Mouse (Mus musculus): Measurements from ENCODE around the gene Lat2.
A peak's percentile ranks its signal among the peaks of the same experiment; 100 is the strongest.

The Lat2 gene

GRCm38 (mm10) chr5:134614296-134614695, 529 bp downstream of the Lat2 start:
- DNase-seq (ENCODE audit: extremely low read depth, low read depth, low spot score), result no peak

- no peak for DNase-seq (ENCODE audit: extremely low read depth, low read depth, low spot score)
These were observed 1.1 kb downstream of the Lat2 start for GRCm38 (mm10) chr5:134613727-134614126.

DNA sequence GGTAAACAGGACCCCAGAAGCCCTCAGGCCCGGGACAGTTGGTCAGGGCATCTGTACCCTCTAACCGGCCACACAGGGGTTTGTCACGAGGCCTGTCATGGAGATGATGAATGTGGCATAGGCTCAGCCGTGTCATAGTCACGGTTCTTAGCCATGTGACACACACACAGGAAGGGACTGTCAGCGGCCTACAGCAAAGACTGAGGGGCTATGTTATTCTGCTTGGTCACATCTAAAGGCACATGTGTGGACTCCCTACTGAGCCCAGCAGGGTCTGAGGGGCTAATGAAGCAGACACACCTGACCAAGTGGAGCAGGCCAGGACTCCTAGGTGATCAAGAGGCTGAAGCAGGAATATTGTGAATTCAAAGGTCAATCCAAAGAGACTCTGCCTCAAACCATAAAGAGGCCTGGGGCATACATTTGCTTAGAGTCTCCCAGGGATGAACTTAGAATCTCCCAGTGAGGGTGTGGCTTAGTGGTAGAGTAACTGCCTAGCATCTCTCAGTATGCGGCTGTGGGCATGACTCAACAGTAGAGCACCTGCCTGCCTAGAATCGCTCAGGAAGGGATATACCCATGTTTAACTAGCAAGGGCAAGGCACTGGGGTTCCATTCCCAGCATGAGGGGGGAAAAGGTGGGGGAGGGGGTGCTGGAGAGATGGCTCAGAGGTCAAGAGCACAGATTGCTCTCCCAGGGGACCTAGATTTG, 2.9 kb downstream of the Lat2 start:
- DNase-seq (ENCODE audit: extremely low read depth, low read depth, low spot score), result no peak

GRCm38 (mm10) chr5:134609916-134610643, 4.7 kb downstream of the Lat2 start:
- no peak for DNase-seq (ENCODE audit: extremely low read depth, low read depth, low spot score)

GRCm38 (mm10) chr5:134607121-134607520, 7.7 kb downstream of the Lat2 start:
- no peak for DNase-seq (ENCODE audit: extremely low read depth, low read depth, low spot score)

DNA sequence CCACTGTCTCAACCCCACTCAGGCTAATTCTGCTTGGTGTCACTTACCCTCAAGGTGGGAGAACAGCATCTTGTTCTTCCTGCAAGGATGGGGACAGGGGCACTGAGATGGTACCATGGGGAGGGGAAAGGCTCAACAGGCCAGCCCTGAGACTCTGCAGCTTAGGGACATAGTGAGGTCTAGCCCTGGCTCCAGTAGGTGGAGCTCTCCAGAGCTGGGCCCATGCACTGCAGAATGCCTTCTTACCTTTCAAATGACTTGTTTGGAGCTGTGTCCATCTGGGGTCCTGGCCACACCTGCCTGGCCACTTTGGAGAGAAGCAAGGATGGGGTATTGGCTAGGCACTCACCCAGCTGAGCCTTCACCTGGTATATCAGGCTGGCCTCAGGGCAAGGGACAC, 8.5 kb downstream of the Lat2 start:
- no peak for DNase-seq (ENCODE audit: extremely low read depth, low read depth, low spot score)

- no peak for DNase-seq (ENCODE audit: extremely low read depth, low read depth, low spot score)
These were observed 10.4 kb downstream of the Lat2 start for GRCm38 (mm10) chr5:134604376-134604775.

DNA sequence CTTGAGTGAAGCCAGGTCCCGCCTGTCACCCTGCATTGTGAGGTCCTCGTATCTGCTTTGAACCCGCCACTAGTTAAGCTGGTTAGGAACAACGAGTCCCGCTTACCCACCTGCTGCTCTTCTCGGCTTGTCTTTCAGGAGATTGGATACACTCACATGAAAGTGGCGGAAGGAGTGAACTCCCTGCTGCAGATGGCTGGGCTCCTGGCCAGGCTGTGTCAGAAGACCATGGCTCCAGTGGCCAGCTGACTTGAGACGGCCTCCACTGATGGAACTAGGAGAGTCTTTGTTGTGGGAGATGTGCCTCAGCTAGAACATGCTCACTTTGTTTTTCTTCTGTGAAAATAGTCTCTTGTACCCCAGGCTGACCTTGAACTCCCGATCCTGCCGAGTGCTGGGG, 17.1 kb downstream of the Lat2 start:
- DNase-seq (ENCODE audit: extremely low read depth, low read depth, low spot score), result no peak

- DNase-seq (ENCODE audit: extremely low read depth, low read depth, low spot score), result no peak
These were observed 21.7 kb downstream of the Lat2 start for GRCm38 (mm10) chr5:134593093-134593492.

DNA sequence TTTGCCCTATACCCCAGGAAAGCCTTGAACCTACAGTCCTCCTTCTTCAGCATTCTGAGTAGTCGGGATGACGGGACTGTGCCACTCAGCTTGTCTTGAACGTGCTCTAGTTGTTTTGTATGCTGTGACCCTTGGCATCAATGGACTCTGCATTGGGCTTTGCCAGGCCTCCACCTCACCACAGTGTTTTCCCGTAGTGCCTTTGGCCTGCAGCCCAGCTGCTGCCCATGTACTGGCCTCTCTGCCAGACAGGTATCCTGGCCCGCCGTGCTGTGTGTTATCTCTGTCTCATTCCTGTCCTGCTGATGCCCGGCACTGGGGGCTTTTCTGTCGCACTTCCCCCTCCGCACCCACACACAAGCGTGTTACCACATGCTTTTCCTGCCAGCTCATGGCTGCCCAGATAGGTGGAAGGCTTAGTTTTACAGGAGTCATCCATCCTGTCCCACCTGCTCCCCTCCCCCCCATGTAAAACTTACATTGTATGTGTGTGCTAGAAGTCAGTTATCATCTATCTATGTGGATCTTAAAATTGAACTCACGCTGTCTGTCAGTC, 22.7 kb downstream of the Lat2 start:
- no peak for DNase-seq (ENCODE audit: extremely low read depth, low read depth, low spot score)

DNA sequence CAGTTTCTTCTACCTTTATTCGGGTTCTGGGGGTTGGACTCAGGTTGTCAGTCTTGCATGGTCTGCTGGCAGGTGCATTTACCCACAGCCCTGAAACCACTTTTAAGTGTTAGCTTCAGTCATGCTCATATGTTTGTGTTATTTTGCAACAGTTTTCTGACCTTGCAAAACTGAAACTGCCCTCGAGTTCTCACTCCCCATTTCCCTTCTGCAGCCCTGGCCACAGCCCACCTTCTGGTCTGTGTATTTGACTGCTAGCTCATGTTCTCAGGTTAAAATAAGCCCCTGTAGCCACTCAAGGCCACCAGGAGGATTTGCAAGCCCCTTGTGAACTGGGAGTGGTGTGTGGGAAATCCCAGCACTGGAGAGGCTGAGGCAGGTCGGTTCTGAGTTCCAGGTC, 24.9 kb downstream of the Lat2 start:
- DNase-seq (ENCODE audit: extremely low read depth, low read depth, low spot score), result no peak

GRCm38 (mm10) chr5:134584798-134585197, 30.0 kb downstream of the Lat2 start:
- DNase-seq (ENCODE audit: extremely low read depth, low read depth, low spot score), result no peak

DNA sequence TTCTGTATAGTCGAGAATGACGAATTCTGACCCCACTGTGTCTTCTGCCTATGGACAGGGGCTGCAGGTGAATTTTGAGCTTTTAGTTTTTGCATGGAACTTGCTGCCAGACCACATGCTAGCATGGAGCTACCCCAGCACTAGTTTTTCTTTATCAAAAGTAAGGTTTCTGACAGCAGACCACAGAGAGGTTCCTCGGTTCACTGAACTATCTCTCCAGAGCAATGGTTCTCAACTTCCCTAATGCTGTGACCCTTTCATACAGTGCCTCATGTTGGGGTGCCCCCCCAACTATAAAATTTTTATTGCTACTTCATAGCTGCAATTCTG, 31.0 kb downstream of the Lat2 start:
- no peak for DNase-seq (ENCODE audit: extremely low read depth, low read depth, low spot score)

DNA sequence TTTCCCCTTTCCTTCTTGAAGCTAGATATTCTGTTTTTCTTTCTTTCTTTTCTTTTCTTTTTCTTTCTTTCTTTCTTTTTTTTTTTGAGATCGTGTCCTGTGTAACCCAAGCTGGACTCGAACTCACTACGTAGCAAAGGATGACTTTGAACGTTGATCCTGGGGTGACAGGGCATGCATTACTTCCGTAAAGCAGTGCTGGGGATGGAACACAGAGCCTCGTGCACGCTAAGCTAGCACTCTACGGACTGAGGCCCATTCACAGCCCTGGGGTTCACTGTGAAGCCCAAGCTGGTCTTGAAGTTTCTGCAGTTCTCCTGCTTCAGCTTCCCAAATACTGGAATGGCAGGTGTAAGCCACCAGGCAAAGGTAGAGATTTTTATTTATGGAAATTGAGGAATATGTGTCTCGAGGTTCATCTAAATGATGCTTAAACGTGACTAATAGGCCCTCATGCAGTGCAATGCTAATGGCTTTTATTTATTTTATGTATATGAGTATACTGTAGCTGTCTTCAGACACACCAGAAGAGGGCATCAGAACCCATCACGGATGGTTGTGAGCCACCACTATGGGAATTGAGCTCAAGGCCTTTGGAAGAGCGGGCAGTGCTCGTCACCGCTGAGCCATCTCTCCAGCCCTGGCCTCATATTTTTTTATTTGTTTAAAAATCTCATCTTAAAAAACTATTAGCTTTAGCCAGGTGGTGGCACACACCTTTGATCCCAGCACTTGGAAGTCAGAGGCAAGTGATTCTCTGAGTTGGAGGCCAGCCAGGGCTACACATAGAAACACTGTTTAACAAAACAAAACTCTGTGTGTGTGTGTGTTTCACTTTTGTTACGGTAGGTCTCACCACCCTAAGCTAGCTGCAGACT, 31.6 kb downstream of the Lat2 start:
- DNase-seq (ENCODE audit: extremely low read depth, low read depth, low spot score), result no peak

GRCm38 (mm10) chr5:134582221-134582907, 32.5 kb downstream of the Lat2 start:
- DNase-seq (ENCODE audit: extremely low read depth, low read depth, low spot score), result no peak

DNA sequence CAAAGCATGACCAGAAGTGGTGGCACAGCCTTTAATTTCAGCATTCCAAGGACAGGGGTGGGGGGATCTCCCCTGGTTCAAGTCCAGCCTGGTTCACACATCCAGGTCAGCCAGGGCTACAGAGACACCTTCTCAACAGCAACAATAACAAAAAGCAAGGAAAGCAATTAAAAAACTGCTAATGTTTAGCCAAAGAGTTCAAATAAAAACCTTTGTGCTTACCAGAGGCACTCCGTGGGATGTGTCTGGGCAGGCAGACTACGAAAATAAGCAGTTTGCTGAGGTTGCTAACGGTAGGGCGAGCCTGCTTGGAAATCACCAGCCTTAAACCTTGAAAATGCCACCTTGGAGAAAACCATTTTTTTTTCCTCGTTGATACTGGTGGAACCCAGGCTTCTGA, 33.7 kb downstream of the Lat2 start, which contains the start of gene Rfc2:
Gene Rfc2, plus strand, starts transcription at position 221 of the 400 bp plus-strand sequence.
- DNase-seq (ENCODE audit: extremely low read depth, low read depth, low spot score), result no peak

- DNase-seq (ENCODE audit: extremely low read depth, low read depth, low spot score), result no peak
These were observed 35.7 kb downstream of the Lat2 start for GRCm38 (mm10) chr5:134579135-134579534.

DNA sequence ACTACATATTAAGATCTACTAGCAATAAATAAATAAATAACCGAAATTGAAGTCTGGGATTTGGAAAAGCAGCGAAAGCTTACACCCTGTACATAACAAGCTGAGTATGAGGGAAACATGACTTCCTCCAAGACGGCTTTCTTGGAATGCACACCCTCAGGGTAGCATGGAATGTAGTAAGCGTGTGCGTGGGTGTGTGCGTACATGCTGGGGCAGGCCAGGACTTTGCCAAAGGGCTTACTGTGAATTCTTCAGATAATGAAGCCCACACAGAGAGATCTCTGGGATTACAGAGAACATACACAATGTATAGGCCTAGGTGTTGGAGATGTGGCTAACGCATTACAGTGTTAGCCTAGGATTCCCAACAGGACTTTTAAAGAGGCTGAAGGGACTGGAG, 37.3 kb downstream of the Lat2 start:
- peak; percentile 83 for DNase-seq (ENCODE audit: extremely low read depth, low read depth, low spot score)

- no peak for DNase-seq (ENCODE audit: extremely low read depth, low read depth, low spot score)
These were observed 38.2 kb downstream of the Lat2 start for GRCm38 (mm10) chr5:134576517-134577220.

DNA sequence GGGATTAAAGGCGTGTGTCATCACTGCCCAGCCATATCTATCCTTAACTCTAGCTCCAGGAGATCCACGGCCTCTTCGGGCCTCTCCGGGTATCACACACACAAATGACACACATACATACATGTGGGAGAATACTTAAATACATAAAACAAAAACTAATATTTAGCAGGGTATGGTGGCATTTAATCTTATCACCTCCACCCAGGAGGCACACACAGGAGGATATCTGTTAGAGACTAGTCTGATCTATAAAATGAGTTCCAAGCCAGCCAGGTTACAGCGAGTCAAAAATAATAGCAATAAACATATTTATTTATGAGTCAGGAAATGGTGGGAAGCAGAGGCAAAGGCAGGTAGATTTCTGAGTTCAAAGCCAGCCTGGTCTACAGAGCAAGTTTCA, 39.0 kb downstream of the Lat2 start:
- no peak for DNase-seq (ENCODE audit: extremely low read depth, low read depth, low spot score)

Measured in fat pad, adult 2 months (tissue).